ENCODE assay signal across 20 mouse cellular contexts in genomic region chr8:122389357-122389756, GRCm38 (mm10). TPM values are rescaled to one million over a fixed set of nuclear protein-coding genes. Genes with fewer than 3 reads are reported as not detected.
DNase-seq lines count a peak whose midpoint lies in the region; ATAC-seq and TF ChIP-seq lines count a peak whose summit lies in the region.
"Had no signal": no experiment of that assay in that cellular context is flagged by ENCODE, and none has a peak within 500 bp of the region (broad histone marks: within the 10 kb centered on the region; RNA-seq: fewer than 3 reads in every experiment).

No protein-coding gene starts in this region.

- no peak for ATAC-seq in liver, embryonic 14.5 days (ENCODE audit: insufficient read depth)
- ATAC-seq in liver, embryonic 11.5 days (replicated peaks; ENCODE audit: low FRiP score), result no peak

- TF ChIP-seq CTCF in liver, embryonic 14.5 days (IDR thresholded peaks at IDR 0.05; ENCODE audit: low read depth), result peak; percentile 54

- H3K27me3 ChIP-seq in liver, embryonic 14.5 days (ENCODE audit: control insufficient read depth, insufficient read depth, low read length), result no peaks in the 10 kb centered on the region
- no peaks in the 10 kb centered on the region for H3K27me3 ChIP-seq in liver, embryonic 11.5 days (replicated peaks; ENCODE audit: control insufficient read depth, insufficient read depth, low read length)
- H3K27me3 ChIP-seq: heart, embryonic 15.5 days; hindbrain, embryonic 12.5 days; liver, embryonic 13.5 days had no signal

- H3K4me2 ChIP-seq in liver, embryonic 14.5 days (ENCODE audit: low read depth), result no peak overlapping the region
- no peak overlapping the region for H3K4me2 ChIP-seq in liver, embryonic 11.5 days
- H3K4me2 ChIP-seq: heart, embryonic 15.5 days; hindbrain, embryonic 12.5 days; liver, embryonic 13.5 days had no signal

- 86% methylated on average over 3 of the region's 3 CpGs for WGBS in liver, embryonic 14.5 days (ENCODE audit: insufficient replicate concordance)
- 81% methylated on average over 3 of the region's 3 CpGs for WGBS in liver, embryonic 11.5 days

- DNase-seq in embryo, embryonic 10.5 days (ENCODE audit: low spot score), result peak; percentile 18
- no peak for DNase-seq in embryo, embryonic 9.5 days (ENCODE audit: extremely low spot score)
- no peak for DNase-seq in liver, embryonic 14.5 days (ENCODE audit: low read depth in 3 of 3, low spot score in 3 of 3)
- DNase-seq in liver, embryonic 11.5 days (ENCODE audit: low spot score), result no peak
- DNase-seq in 416B (ENCODE audit: low read depth) (peak; percentile 34), WW6 (ENCODE audit: low read depth, low spot score) (peak; percentile 14)
- no peak for DNase-seq in gastrocnemius, postnatal 14 days
- DNase-seq in adrenal gland, adult (ENCODE audit: inconsistent age in 2 of 2, low spot score in 1 of 2), result no peak
- DNase-seq: adrenal gland, postnatal 10 days; cerebellum, postnatal 10 days; liver, embryonic 13.5 days; right cerebral cortex, postnatal 14 days; thymus, postnatal 36 days had no signal

- intact Hi-C loops in gastrocnemius, postnatal 14 days (cut with DNase I; ENCODE audit: low total_unique reads), result no loop called here

- TF ChIP-seq EP300 in liver, embryonic 14.5 days (IDR thresholded peaks at IDR 0.05; ENCODE audit: low read depth), result no peak

- H3K4me3 ChIP-seq in liver, embryonic 14.5 days (ENCODE audit: insufficient read depth in 1 of 2, low read depth in 2 of 2, low read length in 2 of 2), result no peak overlapping the region
- no peak overlapping the region for H3K4me3 ChIP-seq in liver, embryonic 11.5 days (ENCODE audit: low read depth, low read length)
- H3K4me3 ChIP-seq: heart, embryonic 15.5 days; hindbrain, embryonic 12.5 days; liver, embryonic 13.5 days had no signal

- peaks cover 57% of the 10 kb centered on the region for H3K36me3 ChIP-seq in liver, embryonic 14.5 days (replicated peaks; ENCODE audit: control insufficient read depth, insufficient read depth, low read depth)
- peaks cover 67% of the 10 kb centered on the region for H3K36me3 ChIP-seq in liver, embryonic 11.5 days (ENCODE audit: control insufficient read depth, insufficient read depth, low read length)

- H3K9ac ChIP-seq in liver, embryonic 14.5 days (replicated peaks), result no peak overlapping the region
- no peak overlapping the region for H3K9ac ChIP-seq in liver, embryonic 11.5 days (ENCODE audit: low read depth, low read length)
- H3K9ac ChIP-seq: heart, embryonic 15.5 days; hindbrain, embryonic 12.5 days; liver, embryonic 13.5 days had no signal

- H3K4me1 ChIP-seq in liver, embryonic 14.5 days (replicated peaks; ENCODE audit: control insufficient read depth in 2 of 2, insufficient read depth in 2 of 2, low read length in 1 of 2), result no peaks in the 10 kb centered on the region
- no peaks in the 10 kb centered on the region for H3K4me1 ChIP-seq in liver, embryonic 11.5 days (replicated peaks; ENCODE audit: control insufficient read depth, insufficient read depth, low read length)
- H3K4me1 ChIP-seq: heart, embryonic 15.5 days; hindbrain, embryonic 12.5 days had no signal

- H3K9me3 ChIP-seq in liver, embryonic 14.5 days (ENCODE audit: control insufficient read depth, low read length), result no peaks in the 10 kb centered on the region
- H3K9me3 ChIP-seq in liver, embryonic 11.5 days (ENCODE audit: control insufficient read depth, low read length), result no peaks in the 10 kb centered on the region
- H3K9me3 ChIP-seq: heart, embryonic 15.5 days; hindbrain, embryonic 12.5 days; liver, embryonic 13.5 days had no signal

- no peak overlapping the region for H3K27ac ChIP-seq in liver, embryonic 14.5 days
- no peak overlapping the region for H3K27ac ChIP-seq in liver, embryonic 11.5 days (ENCODE audit: low read depth, low read length)
- H3K27ac ChIP-seq: heart, embryonic 15.5 days; hindbrain, embryonic 12.5 days; liver, embryonic 13.5 days had no signal

RNA-seq across cellular contexts. Expression of gene Zc3h18, which starts 12.9 kb away (rescaled TPM):
- 15.2 and 20.4 TPM in 2 replicates for polyA plus RNA-seq in liver, embryonic 14.5 days (2012; rRNA removed)
- polyA plus RNA-seq in liver, embryonic 14.5 days (2014; fragmentation: Nextera tagmentation; extraction: Ambion mirVana), result 12.8 and 16.7 TPM in 2 replicates
- polyA plus RNA-seq in liver, embryonic 11.5 days (2014; fragmentation: Nextera tagmentation; extraction: Ambion mirVana), result 41.3 and 44.2 TPM in 2 replicates
- 10 to 100 TPM; 21.6 to 23.5 TPM for total RNA-seq in gastrocnemius, postnatal 14 days (2021)

RNA-seq across cellular contexts. Expression of gene Trhr2, which starts 28.8 kb away (rescaled TPM):
- not detected in 2 replicates for polyA plus RNA-seq in liver, embryonic 14.5 days (2012; rRNA removed)
- not detected in 2 replicates for polyA plus RNA-seq in liver, embryonic 14.5 days (2014; fragmentation: Nextera tagmentation; extraction: Ambion mirVana)
- not detected in 2 replicates for polyA plus RNA-seq in liver, embryonic 11.5 days (2014; fragmentation: Nextera tagmentation; extraction: Ambion mirVana)
- total RNA-seq in gastrocnemius, postnatal 14 days (2021), result not detected
- total RNA-seq: adrenal gland, postnatal 10 days; granulocyte monocyte progenitor cell, adult 5-6 weeks; megakaryocyte, adult 5-6 weeks had no signal
- polyA plus RNA-seq: embryonic facial prominence, embryonic 11.5 days; heart, embryonic 15.5 days; hindbrain, embryonic 12.5 days; kidney, embryonic 14.5 days; liver, embryonic 13.5 days had no signal

RNA-seq across cellular contexts. Expression of gene Il17c, which starts 32.5 kb away (rescaled TPM):
- polyA plus RNA-seq in liver, embryonic 14.5 days (2012; rRNA removed), result not detected in 2 replicates
- not detected in 2 replicates for polyA plus RNA-seq in liver, embryonic 14.5 days (2014; fragmentation: Nextera tagmentation; extraction: Ambion mirVana)
- polyA plus RNA-seq in liver, embryonic 11.5 days (2014; fragmentation: Nextera tagmentation; extraction: Ambion mirVana), result not detected in 2 replicates
- not detected for total RNA-seq in gastrocnemius, postnatal 14 days (2021)
- total RNA-seq: adrenal gland, postnatal 10 days; granulocyte monocyte progenitor cell, adult 5-6 weeks; left cerebral cortex, postnatal 14 days; megakaryocyte, adult 5-6 weeks had no signal
- polyA plus RNA-seq: embryonic facial prominence, embryonic 11.5 days; heart, embryonic 15.5 days; hindbrain, embryonic 12.5 days; kidney, embryonic 14.5 days; liver, embryonic 13.5 days had no signal

RNA-seq across cellular contexts. Expression of gene Cyba, which starts 43.4 kb away (rescaled TPM):
- polyA plus RNA-seq in liver, embryonic 14.5 days (2012; rRNA removed), result 71.3 and 74.6 TPM in 2 replicates
- 129 and 146 TPM in 2 replicates for polyA plus RNA-seq in liver, embryonic 14.5 days (2014; fragmentation: Nextera tagmentation; extraction: Ambion mirVana)
- polyA plus RNA-seq in liver, embryonic 11.5 days (2014; fragmentation: Nextera tagmentation; extraction: Ambion mirVana), result 201 and 215 TPM in 2 replicates
- total RNA-seq in gastrocnemius, postnatal 14 days (2021), result 10 to 100 TPM; 15.3 to 18.6 TPM

RNA-seq across cellular contexts. Expression of gene Mvd, which starts 53.9 kb away (rescaled TPM):
- 21.6 and 23.3 TPM in 2 replicates for polyA plus RNA-seq in liver, embryonic 14.5 days (2012; rRNA removed)
- polyA plus RNA-seq in liver, embryonic 14.5 days (2014; fragmentation: Nextera tagmentation; extraction: Ambion mirVana), result 15.3 and 17.2 TPM in 2 replicates
- polyA plus RNA-seq in liver, embryonic 11.5 days (2014; fragmentation: Nextera tagmentation; extraction: Ambion mirVana), result 36.5 and 40.6 TPM in 2 replicates
- 1 to 10 TPM; 5.6 to 7.8 TPM for total RNA-seq in gastrocnemius, postnatal 14 days (2021)

Comparison
In these comparisons a context has a peak if more than half of its experiments do, and no peak if none do; other contexts are left out.
1. DNase-seq: peak in embryo, embryonic 10.5 days (single experiment), 416B (single experiment) and WW6 (single experiment); none in embryo, embryonic 9.5 days (single experiment), liver, embryonic 14.5 days (0 of 3), liver, embryonic 11.5 days (single experiment), gastrocnemius, postnatal 14 days (single experiment) and adrenal gland, adult (0 of 2).